27 mouse cellular contexts compared by ENCODE assay signal in genomic region chr4:40477963-40478362, GRCm38 (mm10). TPM values are rescaled to one million over a fixed set of nuclear protein-coding genes. Genes with fewer than 3 reads are reported as not detected.
"Had no signal": no experiment of that assay in that cellular context is flagged by ENCODE, and none has a peak within 500 bp of the region (broad histone marks: within the 10 kb centered on the region; RNA-seq: fewer than 3 reads in every experiment).

No protein-coding gene starts in this region.

- H3K4me3 ChIP-seq: gastrocnemius, adult 2 months; heart, embryonic 12.5 days; hindbrain, embryonic 10.5 days; hindbrain, embryonic 12.5 days; intestine, embryonic 15.5 days; layer of hippocampus, adult 2 months; left cerebral cortex, adult 2 months; limb, embryonic 12.5 days; liver, embryonic 13.5 days had no signal

- H3K9me3 ChIP-seq: heart, embryonic 12.5 days; hindbrain, embryonic 10.5 days; hindbrain, embryonic 12.5 days; intestine, embryonic 15.5 days; limb, embryonic 12.5 days; liver, embryonic 13.5 days had no signal

- DNase-seq: gastrocnemius, adult 2 months; gastrocnemius, postnatal 10 days; gastrocnemius, postnatal 25 days; heart, adult 18-20 months; heart, postnatal 10 days; heart, postnatal 4 days; kidney, adult 18-20 months; kidney, adult 8-10 months; kidney, postnatal 10 days; kidney, postnatal 25 days; kidney, postnatal 4 days; liver; liver, embryonic 13.5 days had no signal

- ATAC-seq: forebrain, embryonic 16.5 days; hindbrain, embryonic 16.5 days; inflammation-experienced regulatory T-cells, adult 6 months; intestine, embryonic 15.5 days; intestine, postnatal 0 days had no signal

- H3K36me3 ChIP-seq: heart, embryonic 12.5 days; hindbrain, embryonic 10.5 days; hindbrain, embryonic 12.5 days; intestine, embryonic 15.5 days; limb, embryonic 12.5 days; liver, embryonic 13.5 days had no signal

- H3K27ac ChIP-seq: gastrocnemius, adult 2 months; hindbrain, embryonic 10.5 days; hindbrain, embryonic 12.5 days; hindbrain, embryonic 14.5 days; intestine, embryonic 15.5 days; layer of hippocampus, adult 2 months; left cerebral cortex, adult 2 months; limb, embryonic 12.5 days; liver, embryonic 13.5 days had no signal

- H3K9ac ChIP-seq: heart, embryonic 12.5 days; hindbrain, embryonic 12.5 days; hindbrain, embryonic 14.5 days; intestine, embryonic 15.5 days; limb, embryonic 12.5 days; liver, embryonic 13.5 days had no signal

- H3K4me2 ChIP-seq: heart, embryonic 12.5 days; hindbrain, embryonic 12.5 days; hindbrain, embryonic 14.5 days; intestine, embryonic 15.5 days; limb, embryonic 12.5 days; liver, embryonic 11.5 days; liver, embryonic 13.5 days had no signal

- H3K4me1 ChIP-seq: liver, embryonic 13.5 days had no signal

RNA-seq across cellular contexts. Expression of gene Tmem215, which starts 6.0 kb away (rescaled TPM):
- total RNA-seq: gastrocnemius, adult 2 months; gastrocnemius, postnatal 10 days; gastrocnemius, postnatal 25 days; heart, adult 18-20 months; heart, postnatal 25 days had no signal
